Mouse (Mus musculus) layer of hippocampus, postnatal 10 days (tissue): ENCODE measurements around the gene Farp1. TPM values are rescaled to one million over a fixed set of nuclear protein-coding genes. Genes with fewer than 3 reads are reported as not detected.
A peak's percentile ranks its signal among the peaks of the same experiment; 100 is the strongest.
"Not testable (repeated sequence)": the region's sequence is repeated elsewhere in the genome, so short reads cannot be mapped to it uniquely, and the experiment has no call there.

Source experiments
- DNase-seq, 2 experiments: peaks; one replicate each; pipeline ENCODE4 v3.0.0; 2021; ENCODE audit warnings: low spot score in 2 of 2
- total RNA-seq, 2 experiments: library from RNA; stranded (reverse); gene quantifications; 2 replicates each; pipeline ENCODE4 v1.2.3; 2021

Gene Farp1
- total RNA-seq, 2 experiments from 2014 or later: 117 to 119 TPM

DNA sequence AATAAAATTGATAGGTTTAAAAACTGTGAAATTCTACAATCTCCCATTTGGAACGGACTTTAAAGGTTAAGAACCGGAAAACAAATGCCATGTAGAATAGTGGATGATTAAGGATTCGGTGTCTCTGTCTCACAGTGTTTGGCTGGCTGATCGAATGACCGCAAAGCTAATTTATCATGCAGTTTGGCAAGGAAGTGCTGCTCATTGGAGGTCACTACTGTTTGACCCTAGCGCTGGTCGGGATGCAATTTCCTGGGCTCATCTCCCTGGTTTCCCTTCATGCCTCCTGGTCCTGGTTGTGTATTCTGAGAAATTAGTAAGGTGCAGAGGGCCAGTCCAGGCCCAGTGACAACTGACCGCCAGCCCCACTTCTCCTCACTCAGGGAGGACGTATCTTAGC, 145.6 kb downstream of the Farp1 start:
- DNase-seq: no peak

DNA sequence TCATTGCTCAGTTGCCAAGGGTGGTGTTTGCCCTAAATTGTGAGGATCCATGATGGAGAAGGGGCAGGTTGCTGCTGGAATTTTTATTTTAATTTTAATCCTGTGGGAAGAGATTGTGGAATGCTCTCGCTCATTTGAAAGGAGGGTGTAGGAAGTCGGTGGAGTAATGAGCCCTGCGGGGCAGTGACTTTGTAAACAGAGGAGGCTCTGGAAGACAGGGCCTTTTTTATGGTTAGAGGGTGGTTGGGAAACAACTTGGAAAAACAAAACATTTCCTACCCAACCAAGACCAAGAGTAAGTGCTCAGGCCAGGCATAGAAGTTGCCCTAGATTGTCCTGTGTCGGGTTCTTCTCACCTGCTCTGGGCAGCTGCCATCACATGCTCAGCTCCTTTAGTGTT, 146.8 kb downstream of the Farp1 start:
- no peak for DNase-seq

DNA sequence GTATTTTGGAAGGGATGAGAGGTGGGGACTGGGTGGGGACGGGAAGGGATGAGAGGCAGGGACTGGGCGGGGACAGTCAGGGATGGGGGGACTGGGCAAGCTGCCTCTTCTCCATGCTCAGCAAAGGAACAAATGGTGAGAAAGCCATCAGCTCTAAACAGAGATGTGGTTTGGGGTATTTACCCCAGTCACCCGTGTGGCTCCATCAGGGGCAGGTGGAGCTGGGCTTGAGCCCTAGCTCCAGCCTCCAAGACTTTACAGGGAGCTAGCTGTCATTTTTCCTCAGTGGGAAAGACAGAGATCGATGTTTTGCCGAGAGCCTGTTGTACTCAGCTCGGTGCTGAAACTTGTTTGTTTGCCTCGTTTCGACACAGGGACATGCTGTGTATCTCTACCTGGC, 148.0 kb downstream of the Farp1 start:
- DNase-seq: no peak

DNA sequence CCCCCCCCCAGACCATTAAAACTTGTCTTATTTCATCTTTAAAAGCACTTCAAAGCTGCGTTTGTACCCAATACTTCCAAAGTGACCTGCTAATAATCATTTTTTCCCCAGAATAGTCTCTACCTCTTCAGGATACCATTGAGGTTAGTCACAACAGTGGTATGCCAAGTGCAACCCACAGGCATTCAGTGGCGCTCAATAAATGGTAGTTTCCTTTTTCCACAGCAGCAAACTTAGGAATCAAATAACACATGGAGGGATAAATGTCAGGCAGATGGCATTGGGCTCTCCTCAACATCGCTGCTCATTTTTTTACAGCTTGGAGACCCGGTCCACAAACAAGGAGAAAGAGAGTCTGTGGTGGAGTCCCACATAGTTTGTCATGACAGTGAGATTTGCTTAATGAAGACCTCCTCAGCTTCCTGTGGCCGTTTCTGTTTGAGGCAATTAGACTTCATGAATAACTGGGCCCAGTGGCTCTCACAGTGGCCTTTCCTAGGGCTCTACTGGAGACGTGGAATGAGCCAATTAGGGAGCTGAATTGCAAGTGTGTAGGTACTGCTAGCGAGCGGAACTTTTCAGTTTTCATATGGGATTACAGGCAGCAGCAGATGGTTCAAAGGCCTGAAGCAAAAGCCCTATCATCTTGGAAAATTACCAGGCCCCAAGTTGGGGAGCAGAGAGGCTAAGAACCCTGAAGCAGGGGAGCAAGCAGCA, 148.6 kb downstream of the Farp1 start:
- DNase-seq: no peak

DNA sequence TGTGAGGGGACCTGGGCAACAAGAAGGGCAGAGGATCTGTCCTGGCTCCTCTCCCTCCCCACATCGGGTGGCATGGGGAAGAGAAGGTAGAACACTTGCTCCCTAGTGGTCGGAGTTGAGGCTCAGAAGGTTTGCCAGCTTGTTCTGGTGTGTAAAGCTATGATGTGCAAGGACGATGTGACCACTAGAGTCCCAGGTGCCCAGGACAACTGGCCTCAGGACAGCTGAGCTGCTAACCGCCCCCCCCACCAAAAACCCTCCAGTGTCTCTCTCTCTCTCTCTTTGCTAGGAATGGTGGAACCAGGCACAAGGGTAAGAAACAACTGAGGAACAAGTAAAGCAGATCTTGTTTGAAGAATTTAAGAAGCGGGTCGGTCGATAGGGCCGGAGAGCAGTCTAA, 149.4 kb downstream of the Farp1 start:
- no peak for DNase-seq

DNA sequence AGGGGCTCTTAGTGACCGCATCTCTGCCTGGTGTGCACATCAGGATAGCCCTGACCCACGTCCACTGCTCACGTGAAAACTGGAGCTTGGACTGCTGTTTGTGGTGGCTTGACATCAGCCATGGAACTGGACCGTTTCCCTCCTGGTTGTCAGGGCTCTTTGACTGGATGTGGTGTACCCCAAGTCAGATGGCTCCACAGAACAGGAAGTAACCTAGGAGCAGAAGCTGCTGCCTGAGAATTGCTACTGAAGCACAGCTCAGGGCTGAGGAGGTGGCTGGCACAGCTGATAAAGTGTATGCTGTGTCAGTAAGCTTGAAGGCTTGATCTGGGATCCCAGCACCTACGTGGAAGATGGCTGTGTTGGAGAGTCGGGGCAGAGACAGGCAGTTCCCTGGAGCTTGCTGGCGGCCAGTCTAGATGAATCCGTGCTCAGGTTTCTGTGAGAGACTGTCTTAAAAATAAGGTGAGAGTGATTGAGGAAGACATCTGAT, 151.4 kb downstream of the Farp1 start:
- no peak for DNase-seq

DNA sequence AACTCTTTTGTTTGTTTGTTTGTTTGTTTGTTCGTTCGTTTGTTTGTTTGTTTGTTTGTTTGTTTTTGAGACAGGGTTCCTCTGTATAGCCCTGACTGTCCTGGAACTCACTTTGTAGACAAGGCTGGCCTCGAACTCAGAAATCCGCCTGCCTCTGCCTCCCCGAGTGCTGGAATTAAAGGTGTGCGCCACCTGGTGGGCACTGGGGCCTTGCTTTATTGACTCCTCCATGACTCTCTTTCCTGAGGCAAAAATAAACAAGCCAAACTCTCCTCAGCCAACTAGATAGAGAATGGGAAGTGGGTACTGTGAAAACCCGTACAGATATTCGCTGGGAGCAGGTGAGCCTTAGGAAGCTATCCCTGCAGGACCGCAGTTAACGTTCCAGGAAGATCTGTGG, 154.8 kb downstream of the Farp1 start:
- not testable (repeated sequence) for DNase-seq

DNA sequence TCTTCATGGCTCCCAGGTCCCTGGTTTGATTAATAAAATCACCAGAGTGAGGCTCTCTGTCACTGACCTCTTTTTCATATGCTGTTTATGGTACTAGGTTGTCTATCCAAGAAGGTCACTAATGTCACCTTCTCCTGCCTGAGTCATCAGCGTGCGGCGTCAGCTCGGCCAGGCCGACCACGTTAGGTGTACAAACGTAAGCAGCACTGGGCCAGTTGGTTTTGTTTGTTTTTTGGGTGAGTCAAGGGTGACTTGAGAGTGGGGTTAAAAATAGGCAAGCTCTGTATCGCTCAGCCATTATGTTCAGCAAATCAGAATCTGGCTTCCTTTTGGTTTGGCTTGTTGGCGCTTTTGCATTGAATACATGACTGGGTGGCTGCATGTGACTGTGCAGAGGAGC, 155.4 kb downstream of the Farp1 start:
- no peak for DNase-seq

DNA sequence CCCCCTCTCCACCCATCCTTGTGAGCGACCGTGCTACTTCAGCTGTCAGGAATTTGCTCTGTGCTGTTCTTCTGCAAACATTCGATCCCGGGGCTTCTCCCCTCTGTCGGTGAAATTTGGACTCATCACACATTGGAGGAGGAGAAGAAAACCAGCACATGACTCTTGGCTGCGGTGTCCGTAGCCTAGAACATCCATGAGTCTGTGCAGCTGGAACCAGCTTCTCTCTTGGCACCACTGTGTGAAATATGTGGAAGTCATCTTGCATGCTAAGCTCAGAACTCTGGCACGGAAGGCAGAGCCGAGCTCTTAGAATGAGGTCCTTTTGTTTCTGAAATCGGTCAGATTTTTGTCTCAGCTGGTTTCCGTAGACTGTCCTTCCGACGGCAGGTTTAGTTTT, 156.7 kb downstream of the Farp1 start:
- peak; percentile 44 to 45 for DNase-seq

DNA sequence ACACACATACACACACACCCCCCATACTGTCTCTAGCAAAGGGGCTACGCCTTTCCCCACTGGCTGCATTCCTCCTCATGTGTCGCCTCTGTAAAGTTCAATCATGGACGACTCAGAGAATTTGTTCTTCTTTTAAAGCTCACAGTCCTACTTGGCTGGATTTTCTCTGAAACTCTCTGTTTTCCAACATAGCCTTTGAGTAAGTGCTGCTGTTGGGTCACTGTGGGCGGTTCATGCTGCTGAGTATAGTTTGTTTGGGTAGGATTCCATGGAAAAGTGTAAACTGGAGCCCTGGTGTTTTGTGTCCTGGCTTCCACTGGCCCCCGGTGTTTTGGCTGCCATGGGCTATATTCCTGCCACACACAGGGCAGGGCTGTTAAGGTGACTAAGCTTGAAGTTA, 157.4 kb downstream of the Farp1 start:
- no peak for DNase-seq

DNA sequence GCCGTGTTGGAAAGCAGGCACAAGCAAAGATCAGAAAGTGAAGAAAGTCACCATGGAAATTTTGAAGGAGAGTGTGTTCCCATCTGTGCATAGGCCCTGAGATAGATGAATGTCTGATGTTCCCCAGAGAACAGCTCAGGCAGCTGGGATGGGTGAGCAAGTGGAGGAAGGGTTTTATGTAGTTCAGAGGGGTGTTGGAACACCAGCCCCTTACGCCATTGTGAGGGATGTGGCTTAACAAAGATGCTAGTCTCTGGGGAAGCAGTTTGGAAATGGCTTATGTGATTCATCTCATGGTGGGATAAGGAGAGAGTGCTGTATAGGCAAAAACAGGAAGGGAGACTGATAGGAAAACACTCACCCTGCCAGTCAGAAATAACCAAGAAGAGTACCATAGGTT, 159.0 kb downstream of the Farp1 start:
- DNase-seq: no peak

DNA sequence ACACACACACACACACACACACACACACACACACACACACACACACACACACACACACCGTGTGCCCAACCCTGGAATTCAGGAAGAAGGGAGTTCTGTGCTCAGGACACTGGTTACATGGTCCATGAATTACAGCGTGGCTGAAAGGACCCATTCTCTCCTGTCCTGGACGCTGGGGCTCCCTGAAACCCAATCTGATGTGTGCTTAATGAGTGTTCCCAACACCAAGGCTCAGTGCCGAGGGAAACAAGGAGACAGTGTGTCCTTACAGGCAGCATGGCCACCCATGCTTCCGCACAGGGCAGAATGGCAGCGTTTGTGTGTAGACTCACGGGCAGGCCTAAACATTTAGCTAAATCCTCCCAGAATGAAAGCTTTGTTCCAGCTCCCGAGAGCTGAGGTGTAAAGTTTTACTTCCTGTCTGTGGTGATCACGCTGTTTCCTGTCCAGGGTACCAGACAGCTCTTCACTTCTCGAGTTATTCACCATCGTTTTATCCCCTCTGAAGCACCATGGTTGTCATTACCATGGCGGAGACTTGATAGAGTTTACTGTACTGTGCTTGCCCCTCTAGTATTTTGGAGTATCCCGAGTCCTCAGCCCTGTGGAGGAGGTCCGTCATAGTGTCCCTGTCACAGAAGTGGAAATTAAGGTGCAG, 164.0 kb downstream of the Farp1 start:
- DNase-seq: peak; percentile 43 to 54

DNA sequence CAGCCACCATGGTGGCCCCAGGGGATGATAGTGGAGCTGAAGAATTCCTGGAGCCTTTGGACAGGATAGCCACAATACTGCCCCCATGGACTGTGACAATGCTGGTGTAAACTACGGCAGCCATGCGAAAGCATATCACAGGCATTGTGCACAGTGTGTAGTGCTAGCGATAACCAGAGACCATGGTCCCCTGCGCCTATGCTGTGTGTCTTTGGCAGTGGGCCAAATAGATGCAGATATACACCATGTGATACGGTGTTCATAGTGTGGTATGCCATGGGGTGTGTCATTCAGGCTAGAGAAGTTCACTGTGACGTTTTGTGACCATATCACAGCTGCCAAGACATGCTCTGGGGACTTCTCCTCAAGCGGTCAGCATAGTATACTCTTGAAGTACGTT, 164.8 kb downstream of the Farp1 start:
- DNase-seq: no peak

DNA sequence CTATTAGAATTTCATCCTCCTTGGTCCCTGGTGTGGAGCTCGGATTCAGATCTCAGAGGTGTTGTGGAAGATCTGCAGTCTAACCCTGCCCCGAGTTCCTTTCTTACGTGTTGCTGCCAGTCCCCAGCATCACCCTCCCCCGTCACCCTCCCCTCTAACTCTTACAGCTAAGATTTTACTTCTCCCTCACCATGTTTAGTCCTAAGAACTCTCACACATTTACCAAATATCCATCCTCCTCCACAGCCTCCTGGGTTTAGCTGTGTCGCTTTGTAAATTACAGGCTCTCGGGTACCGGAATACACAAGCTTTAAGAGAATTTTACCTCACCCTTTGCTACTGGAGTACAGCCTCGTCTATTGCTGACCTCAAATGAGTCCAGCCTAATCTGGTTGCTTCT, 165.4 kb downstream of the Farp1 start:
- no peak for DNase-seq

DNA sequence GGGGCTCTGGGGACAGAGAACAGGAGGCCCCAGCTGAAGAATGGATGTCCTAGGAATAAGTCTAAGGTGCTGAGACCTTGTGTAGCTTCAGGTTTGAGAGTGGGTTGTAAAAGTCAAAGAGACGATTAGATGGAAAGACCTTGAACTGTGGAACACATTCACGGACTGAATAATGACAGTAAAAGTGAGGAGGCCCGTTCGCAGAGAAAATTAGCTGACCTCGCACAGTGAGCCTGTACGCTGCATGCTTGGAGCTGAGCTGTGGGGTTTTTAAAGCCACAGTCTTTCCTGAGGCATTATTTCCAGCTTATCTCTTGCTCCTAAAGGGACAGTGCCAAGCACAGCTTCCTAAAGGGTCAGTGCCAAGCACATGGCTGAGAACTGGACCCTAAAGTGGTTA, 166.2 kb downstream of the Farp1 start:
- no peak for DNase-seq

DNA sequence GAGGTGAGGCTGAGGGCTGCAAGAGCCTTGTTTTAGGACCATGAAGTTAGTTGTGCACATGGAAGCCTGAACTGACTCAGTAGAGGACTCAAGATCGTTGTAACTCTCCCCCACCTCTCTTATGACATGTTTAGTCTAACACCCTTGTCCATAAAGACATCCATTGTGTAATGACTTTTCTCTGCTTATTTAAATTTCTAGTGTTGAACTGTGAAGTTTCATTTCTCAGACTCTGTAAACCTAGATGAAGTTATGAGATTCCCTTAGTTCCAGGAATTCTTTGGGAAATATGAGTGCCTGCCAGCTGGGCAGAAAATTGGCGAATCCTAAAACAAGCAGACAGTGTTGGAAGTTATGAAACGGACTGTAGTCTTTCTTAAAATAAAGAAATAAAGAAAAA, 170.5 kb downstream of the Farp1 start:
- DNase-seq: no peak

DNA sequence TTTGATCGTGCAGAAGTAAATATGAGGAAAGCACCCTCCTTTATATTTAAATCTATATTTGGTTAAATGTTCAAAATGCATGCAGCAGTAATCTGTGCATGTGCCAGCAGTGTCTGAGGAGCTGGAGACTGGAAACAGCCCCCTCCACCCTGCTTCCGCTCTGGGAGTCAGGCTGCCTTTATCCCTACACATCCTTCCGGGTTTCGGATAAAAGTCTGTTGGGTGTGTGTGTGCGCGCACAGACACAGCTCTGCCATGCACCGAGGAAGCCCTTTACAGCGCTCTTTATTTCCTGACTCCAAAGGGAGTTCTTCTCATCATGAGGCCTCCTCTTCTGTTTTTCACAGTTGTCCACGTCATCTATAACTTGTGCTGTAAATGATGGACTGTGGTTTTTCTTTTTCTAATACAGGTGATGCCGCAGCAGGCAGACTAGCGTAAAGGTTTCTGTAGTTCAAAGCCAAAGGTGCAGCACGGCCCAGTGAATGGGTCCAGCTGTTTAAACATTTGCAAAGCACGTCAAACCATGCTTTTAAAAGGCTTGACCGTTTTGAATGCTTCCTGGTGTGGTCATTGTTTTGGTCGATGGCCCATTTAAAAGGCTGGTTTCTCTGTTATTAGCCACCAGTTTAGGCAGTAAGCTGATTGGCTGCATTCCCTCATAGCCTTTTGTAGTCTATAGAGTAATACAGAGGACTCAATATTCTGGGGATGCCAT, 172.6 kb downstream of the Farp1 start:
- DNase-seq: no peak

DNA sequence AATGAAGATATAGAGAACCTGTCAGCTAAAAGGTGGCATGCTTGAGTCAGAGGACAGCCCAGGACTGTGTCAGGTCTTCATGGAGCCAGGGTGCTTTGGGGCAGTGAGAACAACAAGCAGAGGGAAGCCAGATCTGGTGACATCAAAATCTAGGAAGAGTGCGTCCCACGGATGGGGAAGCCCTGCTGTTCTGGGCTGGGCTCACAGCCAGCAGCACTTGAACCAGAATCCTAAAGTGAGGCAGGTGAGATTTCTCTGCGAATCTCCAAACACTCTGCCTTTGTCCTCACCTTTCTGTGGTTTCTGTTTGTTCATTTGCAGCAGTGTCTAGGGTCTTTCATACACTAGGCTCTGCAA, 173.1 kb downstream of the Farp1 start:
- DNase-seq: no peak

DNA sequence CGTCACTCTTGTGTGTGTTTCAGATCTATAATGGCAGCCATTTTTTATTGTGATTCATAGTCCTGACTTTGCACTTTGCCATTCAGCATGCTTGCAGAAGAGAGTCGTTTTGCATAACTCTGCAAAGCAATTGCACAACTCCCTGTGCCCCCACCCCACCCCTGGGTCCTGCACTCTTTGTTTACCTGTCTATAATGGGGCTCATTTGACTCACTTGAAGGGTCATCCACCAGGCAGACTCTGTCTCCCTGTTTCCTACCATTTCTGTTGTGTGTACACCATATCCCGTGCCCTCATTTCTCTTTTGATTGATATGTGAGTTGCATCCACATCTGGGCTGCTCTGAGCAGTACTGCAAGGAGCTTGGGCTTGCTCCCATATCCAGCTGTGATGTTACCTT, 175.3 kb downstream of the Farp1 start:
- DNase-seq: no peak

DNA sequence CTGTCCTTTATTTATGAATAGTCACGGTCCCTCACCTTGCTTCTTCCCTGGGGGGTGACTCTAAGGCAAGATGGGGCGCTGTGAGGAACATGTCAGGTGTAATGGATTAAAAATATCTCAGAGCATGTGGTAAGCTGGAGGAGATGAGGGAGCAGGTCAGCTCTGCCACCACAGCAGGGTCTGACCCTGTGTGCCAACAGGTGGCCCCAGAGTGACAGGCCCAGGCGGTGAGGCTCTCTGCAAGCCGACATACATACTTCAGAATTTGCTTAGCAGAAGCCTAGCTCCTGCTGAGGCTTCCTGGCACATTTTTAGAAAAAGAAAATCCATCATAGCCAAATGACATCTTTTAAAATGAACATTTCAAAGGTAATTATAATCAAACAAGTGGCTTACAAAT, 178.7 kb downstream of the Farp1 start:
- DNase-seq: no peak

DNA sequence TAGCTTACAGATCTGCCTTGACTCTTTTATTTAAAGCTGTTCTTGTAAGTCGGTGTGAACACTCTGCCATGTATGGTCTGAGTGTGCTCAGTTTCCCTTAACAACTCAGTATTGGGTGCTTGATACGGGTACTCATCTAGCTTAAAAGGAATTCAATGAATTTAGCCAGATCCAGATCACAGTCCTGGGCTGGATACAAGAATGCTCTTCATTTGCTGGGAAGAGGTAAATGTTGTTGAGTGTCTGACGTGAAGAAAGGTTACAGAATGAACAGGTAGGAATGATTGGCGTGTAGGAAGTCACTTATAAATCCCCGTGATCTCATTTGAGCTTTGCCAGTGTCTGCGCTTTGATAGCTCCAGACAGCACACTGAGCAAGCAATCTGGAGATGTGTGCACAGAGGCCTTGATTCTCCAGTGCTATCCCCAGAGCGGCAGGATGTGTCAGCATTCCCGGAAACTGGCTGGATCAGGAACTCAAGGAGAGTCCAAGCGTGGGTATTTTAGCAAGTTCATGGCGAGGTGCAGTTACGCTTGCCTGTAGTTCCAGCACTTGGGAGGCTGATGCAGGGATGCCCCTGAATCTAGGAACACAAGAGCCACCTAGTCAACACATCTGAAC, 179.7 kb downstream of the Farp1 start:
- DNase-seq: no peak

DNA sequence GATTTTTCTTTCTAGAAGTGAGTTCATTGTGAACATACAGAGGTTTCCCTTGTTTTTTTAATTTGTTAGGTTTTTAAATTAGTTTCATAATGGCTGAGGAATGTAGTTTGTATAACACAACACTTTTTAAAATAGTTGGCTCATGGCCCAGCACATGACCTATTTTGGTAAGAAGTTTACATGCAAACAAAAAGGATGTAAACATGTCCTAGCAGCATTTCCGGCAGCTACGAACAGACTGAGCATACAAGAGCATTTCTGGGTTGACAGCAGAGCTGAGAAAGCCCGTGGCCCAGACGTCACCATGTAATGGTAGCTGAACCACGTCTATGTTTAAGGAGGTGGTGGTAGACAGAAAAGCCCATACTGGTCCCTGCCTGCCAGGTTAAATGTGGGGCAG, 180.8 kb downstream of the Farp1 start:
- no peak for DNase-seq
